ENCODE assay signal across 38 mouse cellular contexts in genomic region chr8:71566501-71566900, GRCm38 (mm10). TPM values are rescaled to one million over a fixed set of nuclear protein-coding genes. Genes with fewer than 3 reads are reported as not detected.
DNase-seq lines count a peak whose midpoint lies in the region; ATAC-seq and TF ChIP-seq lines count a peak whose summit lies in the region.
"Had no signal": no experiment of that assay in that cellular context is flagged by ENCODE, and none has a peak within 500 bp of the region (broad histone marks: within the 10 kb centered on the region; RNA-seq: fewer than 3 reads in every experiment).

Nxnl1 (minus strand) TSS chr8:71566601.

- no peak for ATAC-seq in hindbrain, embryonic 12.5 days (ENCODE audit: low FRiP score)
- ATAC-seq in hindbrain, embryonic 11.5 days (ENCODE audit: low FRiP score): no peak
- ATAC-seq: forebrain, postnatal 0 days; midbrain, embryonic 13.5 days; Patski had no signal

- peak within 1 kb of the TSS; percentile 13; the same call in 1 of the 2 replicates for H3K9ac ChIP-seq in hindbrain, embryonic 12.5 days
- H3K9ac ChIP-seq in hindbrain, embryonic 11.5 days (ENCODE audit: low read depth, low read length): no peak within 1 kb of the TSS
- H3K9ac ChIP-seq: embryonic facial prominence, embryonic 15.5 days; forebrain, embryonic 12.5 days; forebrain, postnatal 0 days; heart, embryonic 12.5 days; liver, embryonic 14.5 days; midbrain, embryonic 13.5 days; neural tube, embryonic 13.5 days; stomach, embryonic 15.5 days had no signal

- no peak for DNase-seq in hindbrain, embryonic 11.5 days (ENCODE audit: low spot score)
- DNase-seq in retina, adult 2 months (ENCODE audit: low read depth, low spot score): peak; percentile 71
- no peak for DNase-seq in retina, embryonic 14.5 days (ENCODE audit: low spot score)
- no peak for DNase-seq in thymus, postnatal 36 days
- DNase-seq: adrenal gland, postnatal 10 days; B cell, adult 2 months; cerebellum, adult 11-12 months; cerebellum, adult 9-11 months; embryo, embryonic 11 days; forebrain, postnatal 0 days; gastrocnemius, postnatal 14 days; heart, adult 18-20 months; heart, postnatal 14 days; kidney, adult 18-20 months; kidney, postnatal 10 days; layer of hippocampus, adult 9-11 months; liver; lung, adult 2 months; lung, postnatal 10 days; retina, postnatal 1 day; right cerebral cortex, postnatal 25 days; thymus, adult 18-20 months; thymus, postnatal 25 days had no signal

- 54% methylated on average over 3 of the region's 3 CpGs for WGBS in hindbrain, embryonic 12.5 days
- 65% methylated on average over 3 of the region's 3 CpGs for WGBS in hindbrain, embryonic 11.5 days

- no peaks in the 10 kb centered on the region for H3K36me3 ChIP-seq in hindbrain, embryonic 12.5 days
- H3K36me3 ChIP-seq in hindbrain, embryonic 11.5 days (ENCODE audit: control insufficient read depth, insufficient read depth, low read length): no peaks in the 10 kb centered on the region
- H3K36me3 ChIP-seq: embryonic facial prominence, embryonic 15.5 days; forebrain, embryonic 12.5 days; G1E; heart, embryonic 12.5 days; hindbrain, embryonic 10.5 days; midbrain, embryonic 13.5 days; neural tube, embryonic 13.5 days; stomach, embryonic 15.5 days had no signal

- H3K4me1 ChIP-seq in hindbrain, embryonic 12.5 days: peaks cover 25% of the 10 kb centered on the region
- H3K4me1 ChIP-seq in hindbrain, embryonic 11.5 days (replicated peaks; ENCODE audit: control insufficient read depth, insufficient read depth, low read length): peaks cover 13% of the 10 kb centered on the region; the same call in 1 of the 2 replicates
- H3K4me1 ChIP-seq in bone marrow macrophage, adult 2 months (ENCODE audit: control insufficient read depth, insufficient read depth, low read length): peaks cover 29% of the 10 kb centered on the region

- no peak for TF ChIP-seq POLR2A in bone marrow macrophage, adult 2 months (IDR thresholded peaks at IDR 0.05; ENCODE audit: borderline replicate concordance, low read depth, low read length)

- no peak for TF ChIP-seq CTCF in bone marrow macrophage, adult 2 months (IDR thresholded peaks at IDR 0.05; ENCODE audit: low read depth, low read length)

- H3K9me3 ChIP-seq in hindbrain, embryonic 12.5 days (replicated peaks): no peaks in the 10 kb centered on the region
- no peaks in the 10 kb centered on the region for H3K9me3 ChIP-seq in hindbrain, embryonic 11.5 days (ENCODE audit: control insufficient read depth, low read length)
- H3K9me3 ChIP-seq: neural tube, embryonic 13.5 days; stomach, embryonic 15.5 days had no signal

- H3K27me3 ChIP-seq in hindbrain, embryonic 12.5 days: peaks cover 64% of the 10 kb centered on the region
- peaks cover 33% of the 10 kb centered on the region for H3K27me3 ChIP-seq in hindbrain, embryonic 11.5 days (ENCODE audit: control insufficient read depth, insufficient read depth, low read length)
- H3K27me3 ChIP-seq: Patski had no signal

- H3K4me2 ChIP-seq in hindbrain, embryonic 12.5 days (replicated peaks): no peak within 1 kb of the TSS
- H3K4me2 ChIP-seq in hindbrain, embryonic 11.5 days (replicated peaks; ENCODE audit: low read depth, low read length): no peak within 1 kb of the TSS
- H3K4me2 ChIP-seq: embryonic facial prominence, embryonic 15.5 days; forebrain, embryonic 12.5 days; heart, embryonic 12.5 days; midbrain, embryonic 13.5 days; neural tube, embryonic 13.5 days; stomach, embryonic 15.5 days had no signal

- no peak within 1 kb of the TSS for H3K27ac ChIP-seq in hindbrain, embryonic 12.5 days
- H3K27ac ChIP-seq in hindbrain, embryonic 11.5 days (ENCODE audit: low read depth, low read length): no peak within 1 kb of the TSS
- peak within 1 kb of the TSS; percentile 82; the same call in 1 of the 2 replicates for H3K27ac ChIP-seq in bone marrow macrophage, adult 2 months (ENCODE audit: insufficient read depth, low read depth, low read length)
- H3K27ac ChIP-seq: embryonic facial prominence, embryonic 15.5 days; forebrain, embryonic 12.5 days; hindbrain, embryonic 10.5 days; liver, embryonic 14.5 days; midbrain, embryonic 13.5 days; neural tube, embryonic 13.5 days; stomach, embryonic 15.5 days had no signal

- H3K4me3 ChIP-seq in hindbrain, embryonic 12.5 days: no peak within 1 kb of the TSS
- no peak within 1 kb of the TSS for H3K4me3 ChIP-seq in hindbrain, embryonic 11.5 days (ENCODE audit: low read depth, low read length)
- H3K4me3 ChIP-seq in bone marrow macrophage, adult 2 months (ENCODE audit: insufficient read depth, low read length): no peak within 1 kb of the TSS
- H3K4me3 ChIP-seq: embryonic facial prominence, embryonic 15.5 days; forebrain, embryonic 12.5 days; heart, embryonic 12.5 days; hindbrain, embryonic 10.5 days; midbrain, embryonic 13.5 days; neural tube, embryonic 13.5 days; stomach, embryonic 15.5 days had no signal

RNA-seq across cellular contexts. Expression of gene Nxnl1, which starts in this region (rescaled TPM):
- not detected in 2 replicates for polyA plus RNA-seq in hindbrain, embryonic 12.5 days (2016; fragmentation: Nextera tagmentation; extraction: Ambion mirVana)
- polyA plus RNA-seq in hindbrain, embryonic 11.5 days (2014; fragmentation: Nextera tagmentation; extraction: Ambion mirVana): not detected in 2 replicates
- not detected in 2 replicates for polyA plus RNA-seq in bone marrow macrophage, adult 2 months (2012; ENCODE audit: insufficient read depth, insufficient read length, missing spikeins)
- polyA plus RNA-seq: forebrain, embryonic 12.5 days; forebrain, postnatal 0 days; G1E; heart, embryonic 12.5 days; hindbrain, embryonic 10.5 days; large intestine, adult 2 months; limb, embryonic 11.5 days; lung, adult 2 months; macrophage; midbrain, embryonic 13.5 days; neural tube, embryonic 13.5 days had no signal
